Mouse (Mus musculus) mature B cell (primary cell): ENCODE data around the gene Sppl2b.
"Not testable (repeated sequence)": the region's sequence is repeated elsewhere in the genome, so short reads cannot be mapped to it uniquely, and the experiment has no call there.

Experiments used
- in situ Hi-C: fragments of 300-500 bp; cut with MboI; formaldehyde crosslinking; loops from 2 replicates; pipeline ENCODE4 v1.14.3; 2019

Sppl2b gene

GRCm38 (mm10) chr10:80823847-80824643 is 31.0 kb upstream of the Sppl2b start:
- in situ Hi-C loops = loop anchor here (5.0 kb wide), 1 partner anchor 53 kb away; no protein-coding TSS in a partner anchor

- in situ Hi-C loops = loop anchor here (5.0 kb wide), 1 partner anchor 52 kb away; no protein-coding TSS in a partner anchor
These were observed 30.2 kb upstream of the Sppl2b start for GRCm38 (mm10) chr10:80824827-80825226.

GRCm38 (mm10) chr10:80826151-80827062 is 28.7 kb upstream of the Sppl2b start, which contains the start of gene Oaz1:
Gene Oaz1 (plus strand): TSS chr10:80826656.
- in situ Hi-C loops = no loop called here

GRCm38 (mm10) chr10:80827063-80827869 is 27.8 kb upstream of the Sppl2b start:
- in situ Hi-C loops = no loop called here

GRCm38 (mm10) chr10:80827870-80828420 is 27.1 kb upstream of the Sppl2b start:
- in situ Hi-C loops = no loop called here

GRCm38 (mm10) chr10:80828587-80828986 is 26.5 kb upstream of the Sppl2b start:
- in situ Hi-C loops = not testable (repeated sequence)

GRCm38 (mm10) chr10:80829359-80830278 is 25.5 kb upstream of the Sppl2b start:
- in situ Hi-C loops = no loop called here

- in situ Hi-C loops = no loop called here
These were observed 23.9 kb upstream of the Sppl2b start for GRCm38 (mm10) chr10:80831136-80831535.

GRCm38 (mm10) chr10:80832818-80833217 is 22.3 kb upstream of the Sppl2b start:
- in situ Hi-C loops = no loop called here

GRCm38 (mm10) chr10:80835617-80836016 is 19.5 kb upstream of the Sppl2b start:
- in situ Hi-C loops = no loop called here

- in situ Hi-C loops = no loop called here
These were observed 18.1 kb upstream of the Sppl2b start for GRCm38 (mm10) chr10:80836949-80837379.

GRCm38 (mm10) chr10:80837827-80838226 is 17.2 kb upstream of the Sppl2b start:
- in situ Hi-C loops = no loop called here

GRCm38 (mm10) chr10:80838346-80838912 is 16.6 kb upstream of the Sppl2b start:
- in situ Hi-C loops = no loop called here

- in situ Hi-C loops = no loop called here
These were observed 15.2 kb upstream of the Sppl2b start for GRCm38 (mm10) chr10:80839848-80840247.

- in situ Hi-C loops = no loop called here
These were observed 13.4 kb upstream of the Sppl2b start for GRCm38 (mm10) chr10:80841685-80842084.

- in situ Hi-C loops = no loop called here
These were observed 12.7 kb upstream of the Sppl2b start for GRCm38 (mm10) chr10:80842334-80842733.

- in situ Hi-C loops = no loop called here
These were observed 11.8 kb upstream of the Sppl2b start for GRCm38 (mm10) chr10:80843087-80843930.

GRCm38 (mm10) chr10:80843931-80844547 is 11.0 kb upstream of the Sppl2b start, which contains the start of gene Lingo3:
Gene Lingo3 (minus strand): TSS chr10:80844039.
- in situ Hi-C loops = no loop called here
